Mouse (Mus musculus) CD4-positive, CD25-positive, alpha-beta regulatory T cell, adult 2 months (primary cell): ENCODE results near the gene Cbx3.
A peak's percentile ranks its signal among the peaks of the same experiment; 100 is the strongest.

ENCODE experiments used
- DNase-seq: peaks from one replicate; pipeline ENCODE4 v3.0.0-alpha.2; 2012; ENCODE audit warnings: low read depth, low spot score

The Cbx3 gene

DNA sequence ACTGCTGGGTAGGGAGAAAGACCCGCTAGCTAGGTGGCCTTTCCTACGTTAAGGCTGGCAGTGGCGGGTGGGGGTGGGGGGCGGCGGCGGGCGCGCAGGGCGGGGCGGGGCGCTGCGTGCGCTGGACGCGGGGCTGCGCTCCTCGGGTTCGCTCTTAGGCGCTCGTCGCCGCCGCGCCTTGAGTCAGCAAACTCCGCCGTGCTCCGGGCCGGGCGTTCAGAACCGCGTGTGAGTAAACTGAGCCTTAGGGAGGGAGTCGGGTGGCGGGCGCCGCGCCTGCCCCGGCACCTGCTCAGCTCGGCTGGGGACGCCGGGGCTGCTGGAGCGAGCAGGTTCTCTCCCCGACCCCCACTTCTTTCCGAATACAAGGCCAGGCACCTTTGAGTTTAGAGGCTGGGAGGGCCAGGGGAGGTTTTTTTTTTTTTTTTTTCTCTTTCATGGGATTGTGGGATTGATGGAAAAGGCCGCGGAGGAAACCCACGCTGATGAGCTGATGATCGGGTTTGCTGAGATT lies 53.7 kb downstream of the Cbx3 start, which contains the start of gene Snx10:
Gene Snx10, plus strand, starts transcription at position 95 of the 514 bp plus-strand sequence.
- DNase-seq: peak; percentile 60

DNA sequence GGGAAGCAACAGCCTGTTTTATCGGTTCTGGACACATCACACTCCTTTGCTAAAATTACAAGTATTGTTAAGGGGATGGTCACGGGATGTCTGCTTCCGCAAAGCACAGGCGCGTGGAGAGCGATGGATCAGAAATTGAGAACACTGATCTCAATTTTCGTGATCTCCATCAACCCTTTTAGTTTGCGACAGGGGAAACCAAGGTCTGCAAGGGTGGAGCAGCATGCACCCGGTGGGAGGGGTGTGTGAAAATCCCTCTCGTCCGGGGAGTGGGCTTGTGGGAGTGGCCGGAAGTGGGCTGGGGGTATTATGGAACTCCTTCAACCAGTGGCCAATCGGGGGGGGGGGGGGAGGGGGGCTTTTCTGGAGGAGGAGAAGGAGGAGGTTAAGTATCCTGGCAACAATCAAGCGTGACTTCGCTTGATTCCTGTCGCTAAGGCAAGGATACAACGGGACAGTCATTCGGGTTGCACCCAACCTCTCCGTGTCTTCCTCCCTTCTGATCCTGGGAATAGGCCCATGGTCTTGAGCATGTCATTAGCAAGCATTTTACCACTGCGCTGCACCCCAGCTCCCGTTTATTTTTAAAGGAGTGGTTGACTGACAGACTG lies 54.3 kb downstream of the Cbx3 start:
- DNase-seq: peak; percentile 41

DNA sequence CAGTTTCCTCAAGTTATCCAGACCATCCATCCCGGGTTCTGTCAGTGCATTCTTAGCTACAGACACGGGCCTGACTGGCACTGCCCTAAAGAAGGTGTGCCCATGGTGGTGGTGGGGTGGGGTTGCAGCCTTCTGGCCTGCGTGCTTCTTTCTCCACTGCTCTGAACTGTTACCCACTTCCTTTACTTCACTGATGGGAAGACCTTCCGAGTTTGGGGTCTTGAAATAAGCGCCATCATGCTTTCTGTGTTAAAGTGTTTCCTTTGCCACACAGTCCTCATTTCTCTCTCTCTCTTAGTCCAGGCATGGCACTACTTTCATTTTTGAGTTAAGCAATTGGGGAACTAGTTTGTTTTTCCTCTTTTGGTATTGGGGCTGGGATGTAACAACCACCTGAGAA lies 54.8 kb downstream of the Cbx3 start:
- peak; percentile 18 for DNase-seq

DNA sequence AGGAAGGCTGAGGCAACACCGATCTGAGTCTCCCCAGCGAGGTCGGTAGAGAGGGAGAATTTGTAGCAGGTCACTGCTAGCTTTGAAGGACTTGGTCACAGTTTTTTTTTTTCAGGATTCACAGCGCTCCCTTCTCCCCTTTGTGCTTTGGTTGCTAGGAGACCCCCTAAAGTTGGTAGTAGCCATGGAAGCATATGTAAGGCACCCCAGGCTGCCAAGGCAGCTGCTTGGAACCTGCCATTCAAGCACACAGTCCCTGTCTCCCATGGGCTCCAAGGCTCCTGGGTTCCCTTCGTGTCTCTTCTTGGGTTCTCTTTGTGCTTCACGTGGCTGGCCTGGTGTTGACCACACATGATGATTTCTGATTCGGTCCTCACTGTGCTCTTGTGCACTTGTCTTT lies 59.3 kb downstream of the Cbx3 start:
- DNase-seq: no peak
